ENCODE assay signal across 23 mouse cellular contexts in the genomic region with DNA sequence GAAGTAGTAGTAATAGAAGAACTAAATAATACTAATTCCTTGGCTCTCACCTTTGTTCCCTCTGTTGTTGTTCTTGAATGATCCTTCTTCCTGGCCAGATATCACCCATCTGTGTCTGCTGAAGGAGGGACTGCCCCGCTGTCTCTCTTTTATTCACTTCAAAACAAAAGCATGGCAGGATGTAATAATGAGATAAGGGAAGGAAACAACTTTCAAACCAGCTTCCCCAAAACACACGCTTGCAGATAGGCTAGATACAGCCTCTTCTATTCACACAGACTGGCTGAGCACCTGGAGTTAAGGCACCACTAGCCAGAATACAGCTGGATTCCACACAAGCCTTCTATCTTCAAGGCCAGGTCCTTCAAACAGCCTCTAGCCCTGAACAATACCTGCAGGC. TPM values are rescaled to one million over a fixed set of nuclear protein-coding genes. Genes with fewer than 3 reads are reported as not detected.
DNase-seq lines count a peak whose midpoint lies in the region; ATAC-seq lines count a peak whose summit lies in the region.
"Had no signal": no experiment of that assay in that cellular context is flagged by ENCODE, and none has a peak within 500 bp of the region (broad histone marks: within the 10 kb centered on the region; RNA-seq: fewer than 3 reads in every experiment).

No protein-coding gene starts in this region.

- ATAC-seq in hematopoietic stem cell, adult 5-6 weeks (replicated peaks in 1 of 2; ENCODE audit: insufficient read depth in 1 of 2, low FRiP score in 2 of 2, low TSS enrichment in 1 of 2, low read depth in 1 of 2, poor library complexity in 2 of 2, severe bottlenecking in 2 of 2) = peak; percentile 62 to 71
- peak; percentile 88 for ATAC-seq in megakaryocyte-erythroid progenitor cell, adult 5-6 weeks (replicated peaks; ENCODE audit: low FRiP score, low TSS enrichment, poor library complexity, severe bottlenecking)
- no peak for ATAC-seq in forebrain, embryonic 11.5 days (replicated peaks; ENCODE audit: low FRiP score)
- no peak for ATAC-seq in hindbrain, embryonic 11.5 days (ENCODE audit: low FRiP score)
- ATAC-seq: forebrain, embryonic 14.5 days; hindbrain, embryonic 16.5 days; intestine, embryonic 15.5 days had no signal

- H3K27me3 ChIP-seq in forebrain, embryonic 11.5 days (ENCODE audit: control insufficient read depth, insufficient read depth, low read length) = peaks cover 4% of the 10 kb centered on the region; the same call in 1 of the 2 replicates
- no peaks in the 10 kb centered on the region; the same call in 1 of the 2 replicates for H3K27me3 ChIP-seq in hindbrain, embryonic 11.5 days (ENCODE audit: control insufficient read depth, insufficient read depth, low read length)
- H3K27me3 ChIP-seq: intestine, embryonic 15.5 days had no signal

- H3K27ac ChIP-seq in forebrain, embryonic 11.5 days (ENCODE audit: low read depth, low read length) = no peak overlapping the region
- no peak overlapping the region for H3K27ac ChIP-seq in hindbrain, embryonic 11.5 days (ENCODE audit: low read depth, low read length)
- H3K27ac ChIP-seq: embryonic facial prominence, embryonic 10.5 days; heart, embryonic 10.5 days; hindbrain, embryonic 10.5 days; intestine, embryonic 15.5 days had no signal

- no peak overlapping the region for H3K9ac ChIP-seq in forebrain, embryonic 11.5 days (ENCODE audit: low read length)
- H3K9ac ChIP-seq in hindbrain, embryonic 11.5 days (ENCODE audit: low read depth, low read length) = no peak overlapping the region
- H3K9ac ChIP-seq: intestine, embryonic 15.5 days had no signal

- H3K4me3 ChIP-seq in forebrain, embryonic 11.5 days (ENCODE audit: low read depth, low read length) = no peak overlapping the region
- no peak overlapping the region for H3K4me3 ChIP-seq in hindbrain, embryonic 11.5 days (ENCODE audit: low read depth, low read length)
- H3K4me3 ChIP-seq: embryonic facial prominence, embryonic 10.5 days; heart, embryonic 10.5 days; hindbrain, embryonic 10.5 days; intestine, embryonic 15.5 days had no signal

- peak; percentile 2 for DNase-seq in CD4-positive helper T cell, adult 2 months (ENCODE audit: low read depth, low spot score)
- peak; percentile 53 for DNase-seq in MEL-GATA-1-ER (ENCODE audit: extremely low read depth, low read depth)
- no peak for DNase-seq in urinary bladder, postnatal 14 days (ENCODE audit: low spot score)
- no peak for DNase-seq in forebrain, embryonic 11.5 days (ENCODE audit: low spot score)
- no peak for DNase-seq in lung, postnatal 36 days
- DNase-seq in hindbrain, embryonic 11.5 days (ENCODE audit: low spot score) = no peak
- DNase-seq: adrenal gland, postnatal 14 days; B cell, adult 2 months; cerebellum, adult 11-12 months; cerebellum, adult 9-10 months; cerebellum, postnatal 25 days; gastrocnemius, postnatal 36 days; heart, adult 18-20 months; heart, postnatal 10 days; kidney, adult 18-20 months had no signal

- 65% methylated on average over 2 of the region's 2 CpGs for WGBS in forebrain, embryonic 11.5 days
- WGBS in hindbrain, embryonic 11.5 days = 70% methylated on average over 2 of the region's 2 CpGs

- H3K4me2 ChIP-seq in forebrain, embryonic 11.5 days (ENCODE audit: low read depth, low read length, severe bottlenecking) = no peak overlapping the region
- no peak overlapping the region for H3K4me2 ChIP-seq in hindbrain, embryonic 11.5 days (replicated peaks; ENCODE audit: low read depth, low read length)
- H3K4me2 ChIP-seq: intestine, embryonic 15.5 days had no signal

- no peaks in the 10 kb centered on the region for H3K36me3 ChIP-seq in forebrain, embryonic 11.5 days (ENCODE audit: control insufficient read depth, insufficient read depth, low read length)
- H3K36me3 ChIP-seq in hindbrain, embryonic 11.5 days (ENCODE audit: control insufficient read depth, insufficient read depth, low read length) = no peaks in the 10 kb centered on the region
- H3K36me3 ChIP-seq: embryonic facial prominence, embryonic 10.5 days; heart, embryonic 10.5 days; hindbrain, embryonic 10.5 days; intestine, embryonic 15.5 days had no signal

- no peaks in the 10 kb centered on the region for H3K4me1 ChIP-seq in forebrain, embryonic 11.5 days (replicated peaks; ENCODE audit: control insufficient read depth, insufficient read depth, low read length)
- H3K4me1 ChIP-seq in hindbrain, embryonic 11.5 days (replicated peaks; ENCODE audit: control insufficient read depth, insufficient read depth, low read length) = no peaks in the 10 kb centered on the region
- H3K4me1 ChIP-seq: embryonic facial prominence, embryonic 10.5 days; heart, embryonic 10.5 days; hindbrain, embryonic 10.5 days; intestine, embryonic 15.5 days had no signal

- no peaks in the 10 kb centered on the region for H3K9me3 ChIP-seq in forebrain, embryonic 11.5 days (ENCODE audit: control insufficient read depth, low read length)
- no peaks in the 10 kb centered on the region for H3K9me3 ChIP-seq in hindbrain, embryonic 11.5 days (ENCODE audit: control insufficient read depth, low read length)
- H3K9me3 ChIP-seq: embryonic facial prominence, embryonic 10.5 days; heart, embryonic 10.5 days; hindbrain, embryonic 10.5 days; intestine, embryonic 15.5 days had no signal

RNA-seq across cellular contexts. Expression of a gene that starts 21.0 kb away (rescaled TPM):
- total RNA-seq in hematopoietic stem cell, adult 5-6 weeks (2017) = 15.0 and 17.6 TPM in 2 replicates
- 2.2 and 5.2 TPM in 2 replicates for total RNA-seq in megakaryocyte-erythroid progenitor cell, adult 5-6 weeks (2014; fragmentation: Nextera tagmentation)
- total RNA-seq in megakaryocyte-erythroid progenitor cell, adult 5-6 weeks (2017) = 7.4 and 8.4 TPM in 2 replicates
- 0.88 and 2.2 TPM in 2 replicates for polyA plus RNA-seq in forebrain, embryonic 11.5 days (2014; fragmentation: Nextera tagmentation; extraction: Ambion mirVana)
- polyA plus RNA-seq in hindbrain, embryonic 11.5 days (2014; fragmentation: Nextera tagmentation; extraction: Ambion mirVana) = 1.8 and 2.5 TPM in 2 replicates

RNA-seq across cellular contexts. Expression of a gene that starts 52.4 kb away (rescaled TPM):
- not detected in 2 replicates for total RNA-seq in hematopoietic stem cell, adult 5-6 weeks (2017)
- not detected in 2 replicates for total RNA-seq in megakaryocyte-erythroid progenitor cell, adult 5-6 weeks (2014; fragmentation: Nextera tagmentation)
- not detected in 2 replicates for total RNA-seq in megakaryocyte-erythroid progenitor cell, adult 5-6 weeks (2017)
- polyA plus RNA-seq in forebrain, embryonic 11.5 days (2014; fragmentation: Nextera tagmentation; extraction: Ambion mirVana) = 0.95 and 1.0 TPM in 2 replicates
- 1.0 and 1.4 TPM in 2 replicates for polyA plus RNA-seq in hindbrain, embryonic 11.5 days (2014; fragmentation: Nextera tagmentation; extraction: Ambion mirVana)

Comparison
In these comparisons a context has a peak if more than half of its experiments do, and no peak if none do; other contexts are left out.
1. DNase-seq: peak in CD4-positive helper T cell, adult 2 months (single experiment) and MEL-GATA-1-ER (single experiment); none in urinary bladder, postnatal 14 days (single experiment), forebrain, embryonic 11.5 days (single experiment), lung, postnatal 36 days (single experiment) and hindbrain, embryonic 11.5 days (single experiment).
2. ATAC-seq: peak in hematopoietic stem cell, adult 5-6 weeks (2 of 2) and megakaryocyte-erythroid progenitor cell, adult 5-6 weeks (single experiment); none in forebrain, embryonic 11.5 days (single experiment) and hindbrain, embryonic 11.5 days (single experiment).